9 mouse cellular contexts compared by ENCODE assay signal in the genomic region with DNA sequence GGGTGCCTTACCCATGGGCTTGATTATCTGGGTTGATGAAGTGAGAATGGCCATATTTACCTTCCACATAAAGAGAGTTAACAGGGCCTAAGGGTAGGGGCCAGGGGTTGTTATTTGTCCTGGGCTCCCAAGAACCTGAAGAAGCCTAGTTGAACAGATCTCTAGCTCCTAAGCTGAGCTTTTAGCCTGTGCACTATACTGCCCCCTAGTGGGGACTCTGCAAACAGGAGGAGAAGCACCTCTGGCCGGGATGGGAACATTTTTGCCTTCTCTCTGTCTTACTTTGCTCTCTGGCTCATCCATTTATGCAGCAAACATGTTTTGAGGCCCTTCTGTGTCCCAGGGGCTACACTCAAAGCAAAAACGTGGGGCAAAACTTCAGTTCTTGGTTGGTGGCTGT. TPM values are rescaled to one million over a fixed set of nuclear protein-coding genes. Genes with fewer than 3 reads are reported as not detected.
DNase-seq lines count a peak whose midpoint lies in the region; ATAC-seq and TF ChIP-seq lines count a peak whose summit lies in the region.
"Had no signal": no experiment of that assay in that cellular context is flagged by ENCODE, and none has a peak within 500 bp of the region (broad histone marks: within the 10 kb centered on the region; RNA-seq: fewer than 3 reads in every experiment).

No protein-coding gene starts in this region.

- H3K4me3 ChIP-seq in embryonic facial prominence, embryonic 11.5 days (ENCODE audit: low read depth, low read length) = no peak overlapping the region
- H3K4me3 ChIP-seq in lung, adult 2 months (replicated peaks; ENCODE audit: extremely low read depth, low read depth, low read length) = no peak overlapping the region
- no peak overlapping the region for H3K4me3 ChIP-seq in spleen, adult 2 months (ENCODE audit: extremely low read depth, insufficient read depth, insufficient read length)

- TF ChIP-seq CTCF in lung, adult 2 months (IDR thresholded peaks at IDR 0.05; ENCODE audit: insufficient read depth, low read length) = peak; percentile 83
- TF ChIP-seq CTCF in spleen, adult 2 months (IDR thresholded peaks at IDR 0.05; ENCODE audit: extremely low read depth, insufficient read depth, insufficient read length, insufficient replicate concordance) = peak; percentile 73; the same call in 1 of the 2 replicates

- no peak overlapping the region for H3K27ac ChIP-seq in embryonic facial prominence, embryonic 11.5 days (replicated peaks; ENCODE audit: low read depth, low read length)
- no peak overlapping the region for H3K27ac ChIP-seq in spleen, adult 2 months (ENCODE audit: insufficient read depth, low read length)

- ATAC-seq in embryonic facial prominence, embryonic 11.5 days (replicated peaks; ENCODE audit: insufficient number of reproducible peaks, low FRiP score, low TSS enrichment, low read depth) = no peak

- DNase-seq in adrenal gland, adult 18-20 months (ENCODE audit: low spot score in 2 of 2) = peak; percentile 52 to 57
- DNase-seq in adrenal gland, adult 8-10 months = no peak
- DNase-seq in urinary bladder, postnatal 14 days (ENCODE audit: low spot score) = peak; percentile 68
- no peak for DNase-seq in urinary bladder, postnatal 10 days (ENCODE audit: low spot score)
- DNase-seq in embryonic facial prominence, embryonic 11.5 days (ENCODE audit: low spot score) = peak; percentile 85
- peak; percentile 80 for DNase-seq in heart, postnatal 4 days
- DNase-seq in lung, adult 2 months = no peak
- peak; percentile 37 to 52 for DNase-seq in spleen, adult 2 months (ENCODE audit: low read depth in 1 of 2, low spot score in 2 of 2)

- H3K4me2 ChIP-seq in embryonic facial prominence, embryonic 11.5 days (ENCODE audit: low read depth, low read length) = no peak overlapping the region

- TF ChIP-seq POLR2A in lung, adult 2 months (IDR thresholded peaks at IDR 0.05; ENCODE audit: borderline replicate concordance, extremely low read depth, low read depth, low read length) = no peak
- TF ChIP-seq POLR2A in spleen, adult 2 months (IDR thresholded peaks at IDR 0.05; ENCODE audit: low read depth, low read length) = no peak

- 12% methylated on average over 2 of the region's 2 CpGs for WGBS in embryonic facial prominence, embryonic 11.5 days
- WGBS in lung, adult 2 months = 10% methylated on average over 2 of the region's 2 CpGs
- 21% methylated on average over 2 of the region's 2 CpGs for WGBS in spleen, adult 2 months

- H3K9me3 ChIP-seq in embryonic facial prominence, embryonic 11.5 days (replicated peaks; ENCODE audit: control insufficient read depth, low read length) = no peaks in the 10 kb centered on the region

- H3K36me3 ChIP-seq in embryonic facial prominence, embryonic 11.5 days (replicated peaks; ENCODE audit: control insufficient read depth, insufficient read depth, low read depth, low read length) = no peaks in the 10 kb centered on the region; the same call in 1 of the 2 replicates
- H3K36me3 ChIP-seq in spleen, adult 2 months (ENCODE audit: control insufficient read depth, insufficient read depth, low read length) = peaks cover 27% of the 10 kb centered on the region

- no peak overlapping the region for H3K9ac ChIP-seq in embryonic facial prominence, embryonic 11.5 days (replicated peaks; ENCODE audit: low read length)

- no peaks in the 10 kb centered on the region for H3K4me1 ChIP-seq in embryonic facial prominence, embryonic 11.5 days (ENCODE audit: control insufficient read depth, insufficient read depth, low read length)
- H3K4me1 ChIP-seq in lung, adult 2 months (ENCODE audit: control insufficient read depth, insufficient read depth, low read length) = no peaks in the 10 kb centered on the region
- H3K4me1 ChIP-seq in spleen, adult 2 months (ENCODE audit: control insufficient read depth, insufficient read depth, insufficient read length) = peaks cover 3% of the 10 kb centered on the region; the same call in 1 of the 2 replicates

- no peaks in the 10 kb centered on the region for H3K27me3 ChIP-seq in embryonic facial prominence, embryonic 11.5 days (ENCODE audit: control insufficient read depth, insufficient read depth, low read length)
- H3K27me3 ChIP-seq in spleen, adult 2 months (ENCODE audit: control insufficient read depth, insufficient read depth, low read length) = no peaks in the 10 kb centered on the region

RNA-seq across cellular contexts. Expression of a gene that starts 11.2 kb away (rescaled TPM):
- total RNA-seq in adrenal gland, adult 18-20 months (2021) = 1 to 10 TPM in 1 of 2 experiments, not detected in 1; 3.5 TPM
- total RNA-seq in adrenal gland, adult 8-10 months (2022) = 1 to 10 TPM in 1 of 4 experiments, under 1 TPM in 2, not detected in 1; 0.37 to 1.0 (median 0.73) TPM
- polyA plus RNA-seq in embryonic facial prominence, embryonic 11.5 days (2014; fragmentation: Nextera tagmentation; extraction: Ambion mirVana) = 0.29 and 0.46 TPM in 2 replicates
- 100 to 1,000 TPM; 163 to 192 TPM for total RNA-seq in heart, postnatal 4 days (2021)
- polyA plus RNA-seq in lung, adult 2 months (2012; rRNA removed) = 73.7 and 136 TPM in 2 replicates
- polyA plus RNA-seq in spleen, adult 2 months (2012; rRNA removed) = 0.42 and 0.43 TPM in 2 replicates

RNA-seq across cellular contexts. Expression of a gene that starts 13.8 kb away (rescaled TPM):
- total RNA-seq in adrenal gland, adult 18-20 months (2021) = 100 to 1,000 TPM; 313 to 497 TPM
- total RNA-seq in adrenal gland, adult 8-10 months (2022) = 1,000 to 10,000 TPM in 1 of 4 experiments, 100 to 1,000 TPM in 3; 210 to 1,003 (median 584) TPM
- polyA plus RNA-seq in embryonic facial prominence, embryonic 11.5 days (2014; fragmentation: Nextera tagmentation; extraction: Ambion mirVana) = 0.18 and 0.24 TPM in 2 replicates
- not detected for total RNA-seq in heart, postnatal 4 days (2021)
- polyA plus RNA-seq in lung, adult 2 months (2012; rRNA removed) = 2.0 and 3.5 TPM in 2 replicates
- polyA plus RNA-seq in spleen, adult 2 months (2012; rRNA removed) = 0.07 TPM in 1 of 2 replicates, not detected in the other
- polyA plus RNA-seq: large intestine, adult 2 months had no signal

RNA-seq across cellular contexts. Expression of a gene that starts 14.2 kb away (rescaled TPM):
- 10 to 100 TPM; 23.4 to 24.4 TPM for total RNA-seq in adrenal gland, adult 18-20 months (2021)
- total RNA-seq in adrenal gland, adult 8-10 months (2022) = 10 to 100 TPM; 22.4 to 33.9 (median 29.1) TPM
- 31.1 and 33.8 TPM in 2 replicates for polyA plus RNA-seq in embryonic facial prominence, embryonic 11.5 days (2014; fragmentation: Nextera tagmentation; extraction: Ambion mirVana)
- total RNA-seq in heart, postnatal 4 days (2021) = 10 to 100 TPM; 21.3 to 21.8 TPM
- 131 and 143 TPM in 2 replicates for polyA plus RNA-seq in lung, adult 2 months (2012; rRNA removed)
- 70.7 and 80.2 TPM in 2 replicates for polyA plus RNA-seq in spleen, adult 2 months (2012; rRNA removed)

RNA-seq across cellular contexts. Expression of a gene that starts 24.2 kb away (rescaled TPM):
- under 1 TPM; 0.27 to 0.32 TPM for total RNA-seq in adrenal gland, adult 18-20 months (2021)
- total RNA-seq in adrenal gland, adult 8-10 months (2022) = under 1 TPM in 3 of 4 experiments, not detected in 1; 0.20 to 0.73 (median 0.56) TPM
- 0.24 and 0.31 TPM in 2 replicates for polyA plus RNA-seq in embryonic facial prominence, embryonic 11.5 days (2014; fragmentation: Nextera tagmentation; extraction: Ambion mirVana)
- total RNA-seq in heart, postnatal 4 days (2021) = 10 to 100 TPM; 19.1 to 21.2 TPM
- polyA plus RNA-seq in lung, adult 2 months (2012; rRNA removed) = 20.0 and 22.1 TPM in 2 replicates
- 0.27 and 0.44 TPM in 2 replicates for polyA plus RNA-seq in spleen, adult 2 months (2012; rRNA removed)

RNA-seq across cellular contexts. Expression of a gene that starts 27.9 kb away (rescaled TPM):
- 1 to 10 TPM; 5.3 to 6.2 TPM for total RNA-seq in adrenal gland, adult 18-20 months (2021)
- total RNA-seq in adrenal gland, adult 8-10 months (2022) = 10 to 100 TPM in 1 of 4 experiments, 1 to 10 TPM in 3; 5.7 to 10.5 (median 7.5) TPM
- 6.0 and 6.5 TPM in 2 replicates for polyA plus RNA-seq in embryonic facial prominence, embryonic 11.5 days (2014; fragmentation: Nextera tagmentation; extraction: Ambion mirVana)
- 10 to 100 TPM; 19.6 to 20.5 TPM for total RNA-seq in heart, postnatal 4 days (2021)
- 26.6 and 28.1 TPM in 2 replicates for polyA plus RNA-seq in lung, adult 2 months (2012; rRNA removed)
- polyA plus RNA-seq in spleen, adult 2 months (2012; rRNA removed) = 17.7 and 19.8 TPM in 2 replicates

Comparison
In these comparisons a context has a peak if more than half of its experiments do, and no peak if none do; other contexts are left out.
1. DNase-seq: peak in adrenal gland, adult 18-20 months (2 of 2), urinary bladder, postnatal 14 days (single experiment), embryonic facial prominence, embryonic 11.5 days (single experiment), heart, postnatal 4 days (single experiment) and spleen, adult 2 months (2 of 2); none in adrenal gland, adult 8-10 months (single experiment), urinary bladder, postnatal 10 days (single experiment) and lung, adult 2 months (single experiment).
2. RNA of a gene that starts 11.2 kb away (total RNA-seq): 163 to 192 TPM in heart, postnatal 4 days; 3.5 TPM in adrenal gland, adult 18-20 months and 0.37 to 1.0 TPM in adrenal gland, adult 8-10 months; every median in the first group is over 10 times any median in the second.
3. RNA of a gene that starts 13.8 kb away (total RNA-seq): 210 to 1,003 TPM in adrenal gland, adult 8-10 months and 313 to 497 TPM in adrenal gland, adult 18-20 months; not detected in heart, postnatal 4 days; every median in the first group is over 100 times any median in the second.